Mouse (Mus musculus): ENCODE data around the gene Mboat7.

DNA sequence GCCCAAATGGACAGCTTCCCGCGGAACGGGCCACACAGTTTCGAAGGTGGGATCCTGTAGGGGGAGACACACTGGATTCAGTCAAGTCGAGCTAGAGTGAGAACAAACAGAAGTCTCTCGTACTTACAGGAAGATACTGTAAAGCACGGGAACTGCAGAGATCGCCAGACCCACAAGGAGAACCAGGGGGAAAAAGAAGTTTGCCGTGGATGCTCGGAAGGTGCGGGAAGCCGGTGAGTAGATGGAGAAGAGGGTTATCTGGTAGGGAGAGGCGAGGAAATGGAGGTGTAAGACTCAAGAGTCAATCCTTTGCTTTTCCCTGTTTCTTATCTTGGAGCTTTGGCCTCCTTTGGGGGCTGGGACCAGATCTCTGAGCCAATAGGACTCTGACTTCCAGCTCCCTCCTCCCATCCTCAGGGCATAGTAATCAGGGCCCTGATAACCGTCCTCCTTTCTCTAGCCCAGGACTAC is 26.4 kb downstream of the Mboat7 start:
- peak; percentile 38 for TF ChIP-seq CTCF (IDR thresholded peaks at IDR 0.05)
- no peak for TF ChIP-seq POLR2A (IDR thresholded peaks at IDR 0.05; ENCODE audit: insufficient read depth, low read depth, low read length)
- no peak for TF ChIP-seq EP300 (IDR thresholded peaks at IDR 0.05; ENCODE audit: insufficient read depth, low read depth, low read length)

All from heart, adult 2 months (tissue).